In genomic region chr3:120471878-120472444, GRCm38 (mm10) we compare ENCODE assay signal across 25 mouse cellular contexts.
A peak's percentile ranks its signal among the peaks of the same experiment; 100 is the strongest.
DNase-seq lines count a peak whose midpoint lies in the region; ATAC-seq and TF ChIP-seq lines count a peak whose summit lies in the region.
"Had no signal": no experiment of that assay in that cellular context is flagged by ENCODE, and none has a peak within 500 bp of the region (broad histone marks: within the 10 kb centered on the region; RNA-seq: fewer than 3 reads in every experiment).

No protein-coding gene starts in this region.

- no peaks in the 10 kb centered on the region; the same call in 1 of the 2 replicates for H3K4me1 ChIP-seq in forebrain, embryonic 11.5 days (replicated peaks; ENCODE audit: control insufficient read depth, insufficient read depth, low read length)
- peaks cover 19% of the 10 kb centered on the region for H3K4me1 ChIP-seq in forebrain, embryonic 16.5 days (replicated peaks; ENCODE audit: control insufficient read depth, insufficient read depth, low read length)
- peaks cover 12% of the 10 kb centered on the region; the same call in 1 of the 2 replicates for H3K4me1 ChIP-seq in midbrain, embryonic 11.5 days (ENCODE audit: control insufficient read depth, insufficient read depth, low read length)
- peaks cover 8% of the 10 kb centered on the region for H3K4me1 ChIP-seq in midbrain, postnatal 0 days (ENCODE audit: insufficient read depth, low read length)
- H3K4me1 ChIP-seq in forebrain, embryonic 14.5 days (ENCODE audit: control insufficient read depth, insufficient read depth, low read length), result peaks cover 15% of the 10 kb centered on the region
- H3K4me1 ChIP-seq in midbrain, embryonic 13.5 days (replicated peaks), result peaks cover 22% of the 10 kb centered on the region
- H3K4me1 ChIP-seq: embryonic facial prominence, embryonic 12.5 days; intestine, embryonic 15.5 days; stomach, embryonic 15.5 days had no signal

- H3K36me3 ChIP-seq in forebrain, embryonic 11.5 days (ENCODE audit: control insufficient read depth, insufficient read depth, low read length), result no peaks in the 10 kb centered on the region
- H3K36me3 ChIP-seq in forebrain, embryonic 16.5 days (ENCODE audit: control insufficient read depth, insufficient read depth), result no peaks in the 10 kb centered on the region
- no peaks in the 10 kb centered on the region for H3K36me3 ChIP-seq in midbrain, embryonic 11.5 days (ENCODE audit: control insufficient read depth, insufficient read depth, low read length)
- no peaks in the 10 kb centered on the region for H3K36me3 ChIP-seq in midbrain, postnatal 0 days (ENCODE audit: insufficient read depth, low read length)
- H3K36me3 ChIP-seq in forebrain, embryonic 14.5 days (ENCODE audit: control insufficient read depth, insufficient read depth, low read length), result no peaks in the 10 kb centered on the region
- H3K36me3 ChIP-seq in midbrain, embryonic 13.5 days, result no peaks in the 10 kb centered on the region
- H3K36me3 ChIP-seq: embryonic facial prominence, embryonic 12.5 days; heart, embryonic 13.5 days; hindbrain, embryonic 15.5 days; intestine, embryonic 15.5 days; limb, embryonic 13.5 days; lung, embryonic 15.5 days; stomach, embryonic 15.5 days had no signal

- H3K27ac ChIP-seq in forebrain, embryonic 11.5 days (ENCODE audit: low read depth, low read length), result no peak overlapping the region
- no peak overlapping the region for H3K27ac ChIP-seq in forebrain, embryonic 16.5 days (ENCODE audit: low read length)
- no peak overlapping the region for H3K27ac ChIP-seq in midbrain, embryonic 11.5 days (ENCODE audit: low read depth, low read length)
- no peak overlapping the region for H3K27ac ChIP-seq in midbrain, postnatal 0 days (ENCODE audit: low read depth, low read length)
- peak overlapping the region; percentile 59; the same call in 1 of the 2 replicates for H3K27ac ChIP-seq in forebrain, embryonic 14.5 days (ENCODE audit: low read depth, low read length)
- H3K27ac ChIP-seq in midbrain, embryonic 13.5 days, result peak overlapping the region; percentile 79
- H3K27ac ChIP-seq: embryonic facial prominence, embryonic 12.5 days; intestine, embryonic 15.5 days; limb, embryonic 13.5 days; stomach, embryonic 15.5 days had no signal

- 39% methylated on average over 2 of the region's 2 CpGs for WGBS in forebrain, embryonic 11.5 days
- 27% methylated on average over 2 of the region's 2 CpGs for WGBS in forebrain, embryonic 16.5 days
- WGBS in midbrain, embryonic 11.5 days, result 49% methylated on average over 2 of the region's 2 CpGs
- 30% methylated on average over 2 of the region's 2 CpGs for WGBS in midbrain, postnatal 0 days
- 34% methylated on average over 2 of the region's 2 CpGs for WGBS in forebrain, embryonic 14.5 days
- WGBS in midbrain, embryonic 13.5 days, result 24% methylated on average over 2 of the region's 2 CpGs

- DNase-seq in forebrain, embryonic 11.5 days (ENCODE audit: low spot score), result no peak
- no peak for DNase-seq in midbrain, embryonic 11.5 days (ENCODE audit: low spot score, missing footprints)
- DNase-seq in midbrain, postnatal 0 days (ENCODE audit: low spot score), result no peak
- DNase-seq in forebrain, embryonic 14.5 days (ENCODE audit: low spot score), result peak; percentile 42
- DNase-seq in heart, postnatal 4 days, result no peak
- DNase-seq in urinary bladder, postnatal 25 days (ENCODE audit: low spot score), result no peak
- DNase-seq: cerebellum, adult 11 months; cerebellum, adult 9-10 months; embryo, embryonic 11 days; gastrocnemius, postnatal 10 days; heart, postnatal 10 days; kidney, adult 2 months; kidney, postnatal 4 days; right cerebral cortex, postnatal 14 days had no signal

- no peaks in the 10 kb centered on the region for H3K9me3 ChIP-seq in forebrain, embryonic 11.5 days (ENCODE audit: control insufficient read depth, low read length)
- H3K9me3 ChIP-seq in forebrain, embryonic 16.5 days (ENCODE audit: control insufficient read depth, low read length), result no peaks in the 10 kb centered on the region
- no peaks in the 10 kb centered on the region for H3K9me3 ChIP-seq in midbrain, embryonic 11.5 days (ENCODE audit: control insufficient read depth, low read length)
- H3K9me3 ChIP-seq in midbrain, postnatal 0 days (ENCODE audit: low read length), result no peaks in the 10 kb centered on the region
- no peaks in the 10 kb centered on the region for H3K9me3 ChIP-seq in forebrain, embryonic 14.5 days (replicated peaks; ENCODE audit: control insufficient read depth, low read length)
- H3K9me3 ChIP-seq in midbrain, embryonic 13.5 days, result no peaks in the 10 kb centered on the region
- H3K9me3 ChIP-seq: embryonic facial prominence, embryonic 12.5 days; heart, embryonic 13.5 days; hindbrain, embryonic 15.5 days; intestine, embryonic 15.5 days; limb, embryonic 13.5 days; lung, embryonic 15.5 days; stomach, embryonic 15.5 days had no signal

- H3K27me3 ChIP-seq in forebrain, embryonic 11.5 days (ENCODE audit: control insufficient read depth, insufficient read depth, low read length), result no peaks in the 10 kb centered on the region
- no peaks in the 10 kb centered on the region for H3K27me3 ChIP-seq in forebrain, embryonic 16.5 days (replicated peaks; ENCODE audit: control insufficient read depth, insufficient read depth, low read length)
- H3K27me3 ChIP-seq in midbrain, embryonic 11.5 days (ENCODE audit: control insufficient read depth, insufficient read depth, low read length), result no peaks in the 10 kb centered on the region
- H3K27me3 ChIP-seq in midbrain, postnatal 0 days (ENCODE audit: insufficient read depth, low read length), result no peaks in the 10 kb centered on the region
- no peaks in the 10 kb centered on the region for H3K27me3 ChIP-seq in forebrain, embryonic 14.5 days (replicated peaks; ENCODE audit: control insufficient read depth, insufficient read depth, low read length)
- H3K27me3 ChIP-seq in midbrain, embryonic 13.5 days, result no peaks in the 10 kb centered on the region
- H3K27me3 ChIP-seq: CH12.LX; embryonic facial prominence, embryonic 12.5 days; heart, embryonic 13.5 days; hindbrain, embryonic 15.5 days; intestine, embryonic 15.5 days; limb, embryonic 13.5 days; lung, embryonic 15.5 days; stomach, embryonic 15.5 days had no signal

- H3K4me3 ChIP-seq in forebrain, embryonic 11.5 days (ENCODE audit: low read depth, low read length), result no peak overlapping the region
- no peak overlapping the region for H3K4me3 ChIP-seq in forebrain, embryonic 16.5 days (replicated peaks; ENCODE audit: low read length)
- H3K4me3 ChIP-seq in midbrain, embryonic 11.5 days (ENCODE audit: low read depth, low read length), result no peak overlapping the region
- no peak overlapping the region for H3K4me3 ChIP-seq in midbrain, postnatal 0 days (ENCODE audit: low read depth, low read length)
- no peak overlapping the region for H3K4me3 ChIP-seq in forebrain, embryonic 14.5 days (ENCODE audit: low read depth, low read length)
- no peak overlapping the region for H3K4me3 ChIP-seq in midbrain, embryonic 13.5 days (replicated peaks)
- H3K4me3 ChIP-seq: embryonic facial prominence, embryonic 12.5 days; heart, embryonic 13.5 days; hindbrain, embryonic 15.5 days; intestine, embryonic 15.5 days; limb, embryonic 13.5 days; lung, embryonic 15.5 days; stomach, embryonic 15.5 days had no signal

- peak; percentile 43; the same call in 1 of the 2 replicates for ATAC-seq in forebrain, embryonic 11.5 days (replicated peaks; ENCODE audit: low FRiP score)
- ATAC-seq in forebrain, embryonic 16.5 days, result no peak; the same call in 1 of the 2 replicates
- peak; percentile 52; the same call in 1 of the 2 replicates for ATAC-seq in midbrain, embryonic 11.5 days (ENCODE audit: low FRiP score)
- ATAC-seq in midbrain, postnatal 0 days (ENCODE audit: low FRiP score), result no peak
- ATAC-seq in forebrain, embryonic 14.5 days, result peak; percentile 29; the same call in 1 of the 2 replicates
- peak; percentile 77 for ATAC-seq in midbrain, embryonic 13.5 days
- ATAC-seq: intestine, embryonic 15.5 days had no signal

- TF ChIP-seq CTCF in midbrain, postnatal 0 days (IDR thresholded peaks at IDR 0.05), result no peak

- no peak overlapping the region for H3K9ac ChIP-seq in forebrain, embryonic 11.5 days (ENCODE audit: low read length)
- no peak overlapping the region for H3K9ac ChIP-seq in forebrain, embryonic 16.5 days (replicated peaks; ENCODE audit: low read depth, low read length)
- no peak overlapping the region for H3K9ac ChIP-seq in midbrain, embryonic 11.5 days (ENCODE audit: low read length)
- H3K9ac ChIP-seq in midbrain, postnatal 0 days (replicated peaks; ENCODE audit: low read length, poor library complexity, severe bottlenecking), result no peak overlapping the region
- H3K9ac ChIP-seq in forebrain, embryonic 14.5 days (ENCODE audit: low read length), result no peak overlapping the region
- H3K9ac ChIP-seq in midbrain, embryonic 13.5 days (replicated peaks), result no peak overlapping the region
- H3K9ac ChIP-seq: embryonic facial prominence, embryonic 12.5 days; heart, embryonic 13.5 days; hindbrain, embryonic 15.5 days; intestine, embryonic 15.5 days; limb, embryonic 13.5 days; lung, embryonic 15.5 days; stomach, embryonic 15.5 days had no signal

- no peak overlapping the region for H3K4me2 ChIP-seq in forebrain, embryonic 11.5 days (ENCODE audit: low read depth, low read length, severe bottlenecking)
- no peak overlapping the region for H3K4me2 ChIP-seq in forebrain, embryonic 16.5 days (ENCODE audit: low read length)
- H3K4me2 ChIP-seq in midbrain, embryonic 11.5 days, result no peak overlapping the region
- no peak overlapping the region for H3K4me2 ChIP-seq in midbrain, postnatal 0 days (ENCODE audit: low read depth, low read length, poor library complexity, severe bottlenecking)
- H3K4me2 ChIP-seq in forebrain, embryonic 14.5 days (ENCODE audit: low read length), result no peak overlapping the region
- H3K4me2 ChIP-seq in midbrain, embryonic 13.5 days (replicated peaks), result 0 out of 2 replicates have a peak overlapping the region, but pooled peaks have one; percentile 32
- H3K4me2 ChIP-seq: embryonic facial prominence, embryonic 12.5 days; hindbrain, embryonic 15.5 days; intestine, embryonic 15.5 days; limb, embryonic 13.5 days; liver, embryonic 11.5 days; lung, embryonic 15.5 days; stomach, embryonic 15.5 days had no signal

Comparison
In these comparisons a context has a peak if more than half of its experiments do, and no peak if none do; other contexts are left out.
1. ATAC-seq: peak in forebrain, embryonic 11.5 days (single experiment), midbrain, embryonic 11.5 days (single experiment), forebrain, embryonic 14.5 days (single experiment) and midbrain, embryonic 13.5 days (single experiment); none in forebrain, embryonic 16.5 days (single experiment) and midbrain, postnatal 0 days (single experiment).
2. H3K27ac ChIP-seq: peak in forebrain, embryonic 14.5 days (single experiment) and midbrain, embryonic 13.5 days (single experiment); none in forebrain, embryonic 11.5 days (single experiment), forebrain, embryonic 16.5 days (single experiment), midbrain, embryonic 11.5 days (single experiment) and midbrain, postnatal 0 days (single experiment).